Mouse (Mus musculus): ENCODE results near the gene Fam227b. TPM values are rescaled to one million over a fixed set of nuclear protein-coding genes. Genes with fewer than 3 reads are reported as not detected.

Gene Fam227b
- polyA plus RNA-seq, 1 experiment from 2014 or later, result not detected

- H3K36me3 ChIP-seq (ENCODE audit: poor library complexity, severe bottlenecking), result peaks cover 18% of the 10 kb centered on the region
- no peaks in the 10 kb centered on the region for H3K27me3 ChIP-seq
- no peak overlapping the region for H3K9ac ChIP-seq
- H3K9me3 ChIP-seq (replicated peaks), result no peaks in the 10 kb centered on the region
- H3K27ac ChIP-seq, result no peak overlapping the region
- ATAC-seq, result no peak
- no peak overlapping the region for H3K4me3 ChIP-seq
- H3K4me1 ChIP-seq, result no peaks in the 10 kb centered on the region
- H3K4me2 ChIP-seq, result no peak overlapping the region
- 92% methylated on average over 2 of the region's 2 CpGs for WGBS
Measured at GRCm38 (mm10) chr2:125948195-125948594, 203.6 kb downstream of the Fam227b start.

GRCm38 (mm10) chr2:125943301-125943700 is 208.5 kb downstream of the Fam227b start:
- Histone ChIP-seq H3K36me3 (ENCODE audit: poor library complexity, severe bottlenecking) (peaks cover 14% of the 10 kb centered on the region), H3K9me3 (replicated peaks) (no peaks in the 10 kb centered on the region), H3K9ac (no peak overlapping the region), H3K27ac (no peak overlapping the region), H3K4me1 (no peaks in the 10 kb centered on the region), H3K4me3 (no peak overlapping the region), H3K4me2 (no peak overlapping the region), H3K27me3 (no peaks in the 10 kb centered on the region)
- ATAC-seq, result no peak
- WGBS, result 90% methylated on average over 1 of the region's 1 CpGs

- WGBS, result 64% methylated on average over 6 of the region's 6 CpGs
- ATAC-seq, result no peak; the same call in 1 of the 2 replicates
Measured at GRCm38 (mm10) chr2:125941111-125941785, 210.6 kb downstream of the Fam227b start.

GRCm38 (mm10) chr2:125938993-125939642 is 212.7 kb downstream of the Fam227b start:
- Histone ChIP-seq H3K4me2 (no peak overlapping the region), H3K36me3 (ENCODE audit: poor library complexity, severe bottlenecking) (peaks cover 8% of the 10 kb centered on the region; the same call in 1 of the 2 replicates), H3K4me3 (no peak overlapping the region), H3K9ac (no peak overlapping the region), H3K4me1 (0 out of 2 replicates have a peak, but pooled peaks cover 2% of the 10 kb centered on the region), H3K27ac (peak overlapping the region; percentile 31; the same call in 1 of the 2 replicates), H3K27me3 (no peaks in the 10 kb centered on the region), H3K9me3 (replicated peaks) (no peaks in the 10 kb centered on the region)
- peak; percentile 89 for ATAC-seq
- WGBS, result 78% methylated on average over 6 of the region's 6 CpGs

More at GRCm38 (mm10) chr2:125941111-125941785, 210.6 kb downstream of the Fam227b start:
- no peak overlapping the region for H3K27ac ChIP-seq
- no peak overlapping the region for H3K4me3 ChIP-seq
- H3K9ac ChIP-seq, result no peak overlapping the region
- H3K9me3 ChIP-seq (replicated peaks), result no peaks in the 10 kb centered on the region
- H3K27me3 ChIP-seq, result no peaks in the 10 kb centered on the region
- H3K4me1 ChIP-seq, result 0 out of 2 replicates have a peak, but pooled peaks cover 2% of the 10 kb centered on the region
- H3K4me2 ChIP-seq, result no peak overlapping the region
- peaks cover 8% of the 10 kb centered on the region; the same call in 1 of the 2 replicates for H3K36me3 ChIP-seq (ENCODE audit: poor library complexity, severe bottlenecking)

- WGBS, result 57% methylated on average over 5 of the region's 5 CpGs
- H3K9ac ChIP-seq, result no peak overlapping the region
- H3K4me3 ChIP-seq, result no peak overlapping the region
- no peak overlapping the region for H3K4me2 ChIP-seq
- no peak overlapping the region for H3K27ac ChIP-seq
- H3K27me3 ChIP-seq, result no peaks in the 10 kb centered on the region
- H3K36me3 ChIP-seq (ENCODE audit: poor library complexity, severe bottlenecking), result peaks cover 6% of the 10 kb centered on the region; the same call in 1 of the 2 replicates
- H3K4me1 ChIP-seq, result 0 out of 2 replicates have a peak, but pooled peaks cover 2% of the 10 kb centered on the region
- no peaks in the 10 kb centered on the region for H3K9me3 ChIP-seq (replicated peaks)
- ATAC-seq, result no peak
Measured at GRCm38 (mm10) chr2:125936396-125936795, 215.4 kb downstream of the Fam227b start.

GRCm38 (mm10) chr2:125933977-125934376 is 217.8 kb downstream of the Fam227b start:
- Histone ChIP-seq H3K4me2 (no peak overlapping the region), H3K4me3 (no peak overlapping the region), H3K27me3 (no peaks in the 10 kb centered on the region), H3K9me3 (replicated peaks) (no peaks in the 10 kb centered on the region), H3K4me1 (0 out of 2 replicates have a peak, but pooled peaks cover 2% of the 10 kb centered on the region), H3K27ac (no peak overlapping the region), H3K9ac (no peak overlapping the region), H3K36me3 (ENCODE audit: poor library complexity, severe bottlenecking) (0 out of 2 replicates have a peak, but pooled peaks cover 5% of the 10 kb centered on the region)
- 88% methylated on average over 3 of the region's 3 CpGs for WGBS
- no peak for ATAC-seq

Other genes with a start within 250 kb of the Fam227b start
- 0.93 and 1.4 TPM in 2 replicates for gene Fgf7, start 117.3 kb downstream of the Fam227b start, polyA plus RNA-seq (2015; fragmentation: Nextera tagmentation; extraction: Ambion mirVana)
- gene Dtwd1, start 137 bp upstream of the Fam227b start, polyA plus RNA-seq (2015; fragmentation: Nextera tagmentation; extraction: Ambion mirVana), result 20.3 and 25.8 TPM in 2 replicates
- not detected in 2 replicates for gene Gm17555, start 63.1 kb upstream of the Fam227b start, polyA plus RNA-seq (2015; fragmentation: Nextera tagmentation; extraction: Ambion mirVana)

Measured in forebrain, embryonic 13.5 days (tissue).